Mouse (Mus musculus): Measurements from ENCODE around the gene Nedd4.
"Not testable (repeated sequence)": the region's sequence is repeated elsewhere in the genome, so short reads cannot be mapped to it uniquely, and the experiment has no call there.

Gene Nedd4

GRCm38 (mm10) chr9:72652961-72653360 is 9.2 kb upstream of the Nedd4 start:
- DNase-seq (ENCODE audit: low read depth, low spot score): no peak

DNA sequence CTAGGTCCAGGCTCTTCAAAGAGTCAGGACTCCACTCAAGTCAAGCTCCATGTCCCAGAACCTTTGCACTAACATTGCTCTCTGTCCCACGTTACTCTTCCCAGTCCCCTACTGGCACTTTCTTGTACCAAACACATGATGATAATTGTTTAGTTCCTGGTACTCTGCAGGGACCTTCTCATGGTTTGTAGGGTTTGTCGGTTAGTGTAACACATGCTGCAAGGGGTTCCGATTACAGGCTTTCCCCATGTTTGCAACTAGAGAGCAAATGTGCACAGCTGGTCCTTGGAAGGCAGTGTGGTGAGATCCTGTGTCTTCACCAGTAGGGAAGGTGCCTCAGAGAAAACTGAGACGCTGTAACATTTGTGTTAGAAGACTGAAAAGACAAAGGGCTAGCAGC is 8.6 kb upstream of the Nedd4 start:
- DNase-seq (ENCODE audit: low read depth, low spot score): no peak

DNA sequence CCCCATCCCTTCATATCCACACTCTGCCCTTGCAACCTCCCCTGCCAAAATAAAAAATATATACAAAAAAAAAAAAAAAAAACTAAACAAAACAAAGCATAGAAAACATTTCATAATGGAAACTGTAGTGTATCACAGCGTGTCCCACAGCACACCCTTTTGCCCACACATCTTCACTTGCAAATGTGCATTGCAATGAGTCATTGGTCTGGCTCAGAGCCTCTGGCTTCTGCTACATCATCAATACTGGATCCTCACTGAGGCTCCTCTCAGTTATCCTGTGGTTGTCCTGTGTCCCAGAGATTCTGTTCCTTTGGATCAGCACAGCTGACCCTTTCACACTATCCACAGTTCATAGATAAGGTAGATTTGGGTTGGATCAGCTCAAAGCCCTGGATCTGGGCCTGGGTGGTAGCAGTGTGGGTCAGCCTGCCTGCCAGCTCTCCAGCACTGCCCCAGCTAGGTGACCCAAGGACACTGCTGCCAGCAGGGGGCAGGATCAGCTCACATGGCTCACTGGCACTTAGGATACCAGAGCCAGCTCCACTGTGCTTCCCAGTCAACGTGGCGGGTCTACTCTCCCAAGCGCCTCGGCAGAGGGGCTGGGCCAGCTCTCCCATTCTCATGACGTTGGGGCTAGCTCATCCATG is 7.4 kb upstream of the Nedd4 start:
- DNase-seq (ENCODE audit: low read depth, low spot score): no peak

GRCm38 (mm10) chr9:72655602-72656001 is 6.5 kb upstream of the Nedd4 start:
- no peak for DNase-seq (ENCODE audit: low read depth, low spot score)

- no peak for DNase-seq (ENCODE audit: low read depth, low spot score)
Observed at GRCm38 (mm10) chr9:72656491-72656890, 5.7 kb upstream of the Nedd4 start.

DNA sequence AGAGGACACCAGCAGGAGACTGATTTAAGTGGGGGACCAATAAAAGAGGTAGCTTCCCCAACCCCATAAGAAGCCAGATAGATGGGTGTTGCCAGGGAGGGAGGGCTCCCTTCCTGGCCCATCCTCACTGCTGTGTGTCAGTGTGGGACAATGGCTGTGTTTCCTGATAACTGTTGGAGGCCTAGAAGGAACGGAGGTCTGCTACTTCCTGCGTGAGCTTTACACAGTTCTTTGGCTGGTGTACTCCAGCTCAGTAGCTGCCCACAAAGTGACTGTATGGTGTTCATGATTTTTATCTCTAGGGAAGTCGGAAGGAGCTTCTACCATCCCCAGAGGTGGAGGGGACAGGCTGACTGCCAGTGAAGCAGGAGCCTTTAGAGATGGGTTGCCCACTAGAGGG is 5.2 kb upstream of the Nedd4 start:
- DNase-seq (ENCODE audit: low read depth, low spot score): no peak

GRCm38 (mm10) chr9:72657694-72658093 is 4.5 kb upstream of the Nedd4 start:
- DNase-seq (ENCODE audit: low read depth, low spot score): no peak

- no peak for DNase-seq (ENCODE audit: low read depth, low spot score)
Observed at GRCm38 (mm10) chr9:72660139-72660538, 2.0 kb upstream of the Nedd4 start.

- no peak for DNase-seq (ENCODE audit: low read depth, low spot score)
Observed at GRCm38 (mm10) chr9:72660911-72661310, 1.2 kb upstream of the Nedd4 start.

- no peak for DNase-seq (ENCODE audit: low read depth, low spot score)
Observed at GRCm38 (mm10) chr9:72661561-72661894, 618 bp upstream of the Nedd4 start.

GRCm38 (mm10) chr9:72662691-72663533 is 766 bp downstream of the Nedd4 start:
- DNase-seq (ENCODE audit: low read depth, low spot score): peak; percentile 54

DNA sequence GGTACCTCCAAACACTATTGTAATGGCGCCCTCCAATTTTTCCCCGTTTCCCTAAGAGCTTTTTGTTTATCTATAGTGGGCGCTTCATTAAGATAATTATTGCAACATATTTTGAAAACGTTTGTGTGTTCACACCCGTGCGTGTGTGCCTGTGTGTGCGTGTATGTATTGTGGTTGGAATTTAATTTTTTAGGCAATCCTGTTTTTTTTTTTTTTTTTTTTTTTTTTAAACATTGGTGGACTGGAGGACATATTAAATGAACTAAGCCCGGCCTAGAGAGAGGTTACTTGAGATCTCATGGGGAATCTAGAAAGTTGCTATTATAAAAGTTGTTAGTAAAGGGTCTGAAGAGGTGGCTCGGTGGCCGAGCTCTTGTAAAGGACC is 1.4 kb downstream of the Nedd4 start:
- DNase-seq (ENCODE audit: low read depth, low spot score): no peak

GRCm38 (mm10) chr9:72664409-72665351 is 2.5 kb downstream of the Nedd4 start:
- no peak for DNase-seq (ENCODE audit: low read depth, low spot score)

DNA sequence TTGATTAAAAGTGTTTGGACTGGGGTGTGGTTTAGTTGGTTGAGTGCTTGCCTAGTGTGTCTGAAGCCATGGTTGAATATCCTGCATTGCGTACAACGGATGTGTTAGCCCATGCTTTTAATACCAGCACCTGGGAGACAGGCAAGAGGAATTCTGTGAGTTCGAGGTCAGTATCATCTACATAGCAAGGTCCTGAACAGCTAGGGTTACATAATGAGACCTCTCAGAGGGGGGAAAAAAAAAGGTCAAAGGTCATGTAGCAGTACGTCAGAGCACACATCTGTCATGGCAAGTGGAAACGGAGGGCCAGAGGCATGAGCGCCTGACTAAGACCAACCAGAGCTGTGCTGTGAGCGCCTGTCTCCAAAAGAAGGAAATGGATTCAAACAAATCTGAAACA is 3.4 kb downstream of the Nedd4 start:
- no peak for DNase-seq (ENCODE audit: low read depth, low spot score)

GRCm38 (mm10) chr9:72666352-72667021 is 4.3 kb downstream of the Nedd4 start:
- DNase-seq (ENCODE audit: low read depth, low spot score): not testable (repeated sequence)

DNA sequence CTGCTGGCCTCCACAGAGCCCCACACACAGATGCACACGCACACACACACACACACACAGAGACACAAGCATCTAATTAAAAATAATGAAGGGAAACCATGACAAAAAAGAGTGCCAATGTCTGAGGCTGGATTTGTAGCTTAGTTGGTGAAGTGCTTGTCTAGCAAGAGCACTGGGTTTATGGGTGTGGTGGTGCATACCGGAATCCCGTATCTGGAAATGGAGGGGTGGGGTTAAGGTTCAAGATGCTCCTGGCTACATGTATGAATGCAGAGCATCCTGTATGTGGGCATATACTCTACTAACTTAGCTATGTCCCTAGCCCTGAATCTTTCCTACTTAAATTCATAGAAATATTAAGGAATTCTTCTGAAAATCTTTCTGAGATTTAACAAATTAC is 5.0 kb downstream of the Nedd4 start:
- DNase-seq (ENCODE audit: low read depth, low spot score): no peak

DNA sequence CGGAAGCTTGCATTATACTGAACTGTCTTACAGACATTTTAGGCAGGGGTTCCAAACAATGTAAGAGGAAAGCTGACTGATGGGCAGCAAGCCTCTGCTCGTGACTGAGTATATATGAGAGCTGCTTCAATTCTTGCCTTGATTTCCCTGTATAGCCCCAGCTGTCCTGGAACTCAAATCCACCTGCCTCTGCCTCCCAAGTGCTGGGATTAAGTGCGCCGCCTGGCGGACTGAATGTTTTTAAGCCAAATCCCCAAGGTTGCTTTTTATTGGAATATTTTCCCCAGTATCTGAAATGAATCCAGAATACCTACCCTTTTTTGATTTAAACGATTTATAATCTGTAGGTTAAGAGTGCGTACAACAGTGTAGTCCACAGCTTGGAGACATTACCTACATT is 7.2 kb downstream of the Nedd4 start:
- no peak for DNase-seq (ENCODE audit: low read depth, low spot score)

DNA sequence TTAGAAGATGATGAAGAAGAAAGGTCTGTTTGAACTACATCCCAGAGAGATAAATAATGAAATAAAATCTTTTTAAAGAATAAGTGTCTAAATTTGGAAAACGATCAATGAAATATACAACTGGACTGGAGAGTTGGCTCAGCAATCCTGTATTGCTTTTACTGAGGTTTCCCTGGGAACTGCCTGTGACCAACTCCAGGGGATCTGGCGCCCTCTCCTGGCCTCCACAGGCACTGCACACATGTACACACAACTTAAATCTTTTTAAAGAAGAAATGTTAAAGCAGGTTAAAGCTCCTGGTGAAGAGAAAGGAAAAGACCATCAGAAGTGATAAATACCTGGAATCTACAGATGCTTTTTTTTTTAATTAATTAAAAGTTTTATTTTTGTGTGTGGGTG is 10.2 kb downstream of the Nedd4 start:
- peak; percentile 56 for DNase-seq (ENCODE audit: low read depth, low spot score)

DNA sequence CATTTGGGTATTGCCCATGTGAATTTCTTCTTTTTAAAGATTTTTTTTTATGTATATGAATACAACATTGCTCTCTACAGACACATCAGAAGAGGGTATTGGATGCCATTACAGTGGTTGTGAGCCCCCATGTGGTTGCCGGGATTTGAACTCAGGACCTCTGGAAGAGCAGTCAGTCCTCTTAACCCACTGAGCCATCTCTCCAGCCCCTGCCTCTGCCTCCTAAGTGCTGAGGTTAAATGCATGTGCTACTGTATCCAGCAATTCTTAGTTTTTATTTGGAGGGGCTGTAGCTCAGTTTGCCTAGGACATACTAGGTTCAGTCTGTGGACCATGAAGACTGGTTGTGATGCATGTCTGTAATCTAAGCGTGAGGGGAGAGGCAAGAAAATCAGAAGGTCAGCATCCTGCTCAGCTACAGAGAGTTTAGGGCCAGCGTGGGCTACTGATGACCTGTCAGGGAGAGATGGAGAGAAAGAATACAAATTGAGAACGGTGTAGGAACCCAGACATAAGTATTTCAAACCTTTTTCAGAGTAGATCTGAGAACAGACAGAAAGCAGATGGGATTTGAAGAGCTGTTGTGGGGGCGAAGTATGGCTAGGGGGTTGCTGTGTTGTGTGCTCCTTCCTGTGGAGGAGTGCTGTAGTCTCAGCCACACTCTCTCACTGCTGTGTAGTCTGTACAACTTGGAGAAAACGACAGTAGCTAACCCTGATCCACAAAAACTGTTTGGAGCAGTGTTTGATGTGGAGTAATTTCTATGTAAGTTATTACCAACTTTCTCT is 13.0 kb downstream of the Nedd4 start:
- no peak for DNase-seq (ENCODE audit: low read depth, low spot score)

GRCm38 (mm10) chr9:72675745-72676200 is 13.6 kb downstream of the Nedd4 start:
- no peak for DNase-seq (ENCODE audit: low read depth, low spot score)

DNA sequence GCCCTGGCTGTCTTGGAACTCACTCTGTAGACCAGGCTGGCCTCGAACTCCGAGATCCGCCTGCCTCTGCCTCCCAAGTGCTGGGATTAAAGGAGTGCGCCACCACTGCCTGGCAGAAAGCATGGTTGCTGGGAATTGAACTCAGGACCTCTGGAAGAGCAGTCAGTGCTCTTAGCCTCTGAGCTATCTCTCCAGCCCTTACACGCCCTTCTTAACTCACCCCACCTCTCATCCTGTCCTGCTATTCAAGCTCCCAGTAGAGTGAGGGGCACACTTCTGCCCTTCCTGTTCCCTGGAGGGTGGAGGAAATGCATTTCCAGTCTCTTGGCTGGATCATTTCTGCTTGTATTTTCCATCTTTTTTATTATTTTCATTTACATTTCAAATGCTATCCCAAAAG is 15.5 kb downstream of the Nedd4 start:
- no peak for DNase-seq (ENCODE audit: low read depth, low spot score)

Measured in c-Kit-negative CD71-positive TER-119-positive erythroid progenitor cells, embryonic 14.5 days (primary cell).